Mouse (Mus musculus) gastrocnemius, postnatal 36 days (tissue): ENCODE measurements at regions not wholly inside any gene's neighbourhood (a gene's known extent, or its start where the extent isn't known, plus 50 kb on each side); places are given as distances from the start of the nearest gene placed in this dataset.
A peak's percentile ranks its signal among the peaks of the same experiment; 100 is the strongest.

ENCODE experiments used
- DNase-seq, 2 experiments: peaks; one replicate each; pipeline ENCODE4 v3.0.0; 2022
- intact Hi-C: fragments of 180-260 bp; cut with DNase I; formaldehyde crosslinking; loops from one replicate; pipeline ENCODE4 v1.15.1; 2025

DNA sequence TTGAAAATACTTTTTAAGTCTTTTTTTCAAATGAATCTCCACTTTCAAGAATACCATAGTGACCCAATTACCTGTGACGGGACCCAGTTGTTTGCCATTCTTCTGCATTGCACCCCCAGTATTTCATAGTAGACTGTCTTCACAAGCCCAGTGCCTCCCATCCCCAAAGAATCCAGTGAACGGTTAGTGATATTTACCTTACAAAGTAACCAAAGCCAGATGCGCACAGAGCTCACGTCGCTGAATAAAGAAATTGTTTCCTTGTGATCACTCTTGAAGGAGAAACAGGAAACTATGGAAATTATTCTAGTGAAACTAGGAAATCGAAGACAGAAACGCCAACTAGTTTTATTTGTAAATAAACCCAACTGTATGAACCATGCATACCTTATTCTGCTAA lies 91.4 kb upstream of the Ssbp2 start:
- no peak for DNase-seq
- intact Hi-C loops = loop anchor here (5.0 to 10.0 kb wide), 3 partner anchors 324 to 589 kb away; no protein-coding TSS in a partner anchor

DNA sequence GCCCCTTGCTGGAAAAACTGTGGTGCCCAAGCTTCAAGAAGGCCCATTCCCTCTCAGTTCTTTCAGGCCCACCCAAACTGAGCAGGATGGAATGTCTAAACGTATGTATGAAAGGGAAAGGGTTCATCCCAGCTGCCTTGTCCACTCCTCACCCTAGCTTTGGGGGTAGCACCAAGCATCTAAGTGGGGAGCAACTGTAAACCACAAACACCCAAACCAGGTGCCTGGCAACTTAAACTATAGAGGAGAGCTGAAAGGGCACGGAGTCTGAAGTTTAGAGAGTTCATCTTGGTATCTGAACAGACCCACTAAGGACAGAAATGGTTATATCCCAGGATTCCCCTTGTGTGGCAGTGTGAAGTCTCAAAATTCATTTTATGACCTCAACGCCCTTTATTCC lies 90.1 kb upstream of the Ssbp2 start:
- no peak for DNase-seq
- intact Hi-C loops = loop anchor here (5.0 kb wide), 1 partner anchor 267 kb away; no protein-coding TSS in a partner anchor

DNA sequence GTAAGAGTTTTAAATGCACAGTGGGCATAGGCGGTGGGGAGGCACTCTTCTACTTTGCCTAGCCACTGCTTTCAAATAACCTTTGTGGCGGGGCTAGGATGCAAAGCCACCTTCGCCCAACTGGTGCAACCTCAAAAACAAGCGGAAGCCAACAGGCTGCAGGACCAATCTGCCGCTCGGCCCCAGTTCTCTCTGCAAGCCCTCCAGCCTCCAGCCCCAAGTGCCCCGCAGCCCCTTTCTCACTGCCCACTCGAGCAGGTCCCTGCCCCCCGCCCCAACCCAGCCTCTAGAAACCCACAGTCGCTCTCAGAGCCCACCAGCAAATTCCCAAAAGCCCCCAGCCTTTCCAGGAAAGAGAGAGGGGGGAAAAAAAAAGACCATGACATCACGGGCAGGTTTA lies 89.6 kb upstream of the Ssbp2 start:
- intact Hi-C loops = loop anchor here (5.0 kb wide), 1 partner anchor 267 kb away; no protein-coding TSS in a partner anchor
- DNase-seq = peak; percentile 33 to 50

DNA sequence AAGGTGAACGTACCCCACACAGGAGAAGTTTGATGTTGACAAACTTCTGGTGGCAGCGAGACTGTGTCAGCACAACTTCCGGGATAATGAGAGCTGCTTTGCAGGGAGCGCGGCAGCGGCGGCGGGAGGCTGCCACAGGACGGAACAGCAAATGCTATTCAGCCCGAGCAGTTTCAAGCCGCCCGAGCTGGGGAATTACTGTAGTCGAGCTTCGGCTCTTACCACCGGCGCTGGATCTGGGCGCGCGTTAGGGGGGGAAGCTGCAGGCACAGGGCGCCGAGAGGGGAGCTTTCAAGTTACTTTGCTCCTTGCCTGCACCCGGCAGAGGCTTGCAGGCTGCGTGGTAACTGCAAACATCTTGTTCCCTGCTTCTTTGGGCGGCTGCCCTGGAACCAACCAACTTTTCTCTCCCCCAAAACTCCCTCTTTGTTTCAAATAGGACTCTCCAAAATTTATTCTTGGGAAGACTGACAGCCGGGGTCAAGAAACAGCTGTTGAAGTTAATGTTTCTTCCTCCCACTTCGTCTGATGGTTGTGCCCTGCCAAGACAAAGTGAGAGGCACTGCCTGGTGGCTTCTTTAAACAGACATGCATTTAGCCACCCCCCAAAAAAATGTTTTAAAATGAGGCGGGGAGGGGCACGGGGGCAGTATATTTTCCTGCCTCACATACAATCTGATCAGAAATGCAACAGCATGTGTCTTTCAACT lies 89.0 kb upstream of the Ssbp2 start:
- intact Hi-C loops = loop anchor here (1.0 to 5.0 kb wide), 2 partner anchors 89 to 266 kb away; partner anchors contain the start of gene Ssbp2

DNA sequence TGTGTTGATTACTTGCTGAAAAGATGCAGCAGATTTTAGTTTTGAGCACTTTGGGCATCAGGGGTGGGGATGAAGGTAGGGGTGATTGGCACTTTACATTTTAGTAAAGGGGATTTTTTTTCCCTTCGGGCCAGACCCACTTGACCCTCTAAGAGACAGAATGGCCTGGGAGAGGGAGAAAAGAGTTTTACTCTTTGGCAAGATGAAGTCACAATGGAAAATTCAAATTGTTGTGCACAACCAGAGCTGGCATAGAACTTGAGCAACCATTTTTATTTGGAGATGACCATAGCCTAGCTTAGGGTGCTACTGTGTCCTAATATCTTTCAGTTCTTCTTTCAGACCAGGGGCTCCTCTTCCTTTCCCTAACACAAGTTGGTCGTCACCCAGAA lies 88.5 kb upstream of the Ssbp2 start:
- intact Hi-C loops = loop anchor here (1.0 to 5.0 kb wide), 2 partner anchors 89 to 266 kb away; partner anchors contain the start of gene Ssbp2
- no peak for DNase-seq

More for the DNA sequence above, 89.0 kb upstream of the Ssbp2 start:
- DNase-seq = peak; percentile 93 to 96

DNA sequence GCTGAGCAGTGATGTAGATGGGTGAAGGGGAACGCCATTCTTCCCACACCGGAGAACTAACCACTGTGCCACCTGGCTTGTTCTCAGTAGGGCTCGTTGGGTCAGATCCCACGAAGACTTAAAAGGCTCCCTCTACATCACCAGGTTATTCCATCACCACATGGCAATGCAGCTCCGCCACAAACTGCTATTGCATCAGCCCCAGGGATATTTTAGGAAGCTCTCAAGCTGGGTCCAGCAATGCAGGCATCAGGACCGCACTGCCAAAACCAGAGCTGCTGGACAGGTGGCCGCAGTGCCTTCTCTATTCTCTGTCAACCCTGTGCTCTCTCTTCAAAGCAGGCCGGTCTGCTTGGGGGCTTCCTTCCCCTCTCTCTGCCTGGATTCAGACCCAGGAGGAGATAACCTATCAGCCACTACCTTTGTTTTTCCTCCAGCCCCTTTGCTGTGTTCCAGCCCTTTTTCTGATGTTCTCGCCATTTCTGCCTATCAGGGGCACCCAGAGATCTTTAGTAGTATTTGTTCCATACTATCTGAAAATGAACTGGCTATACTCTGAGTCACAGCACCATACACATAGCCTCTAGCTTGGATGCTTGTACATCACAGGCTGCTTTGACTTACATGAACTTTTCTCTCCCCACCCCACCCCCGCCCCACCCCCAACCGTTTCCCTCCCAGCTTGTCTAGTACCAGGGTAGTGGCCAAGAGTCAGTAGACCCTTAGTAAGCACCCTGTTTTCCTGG lies 87.8 kb upstream of the Ssbp2 start:
- DNase-seq = peak; percentile 29 to 38

DNA sequence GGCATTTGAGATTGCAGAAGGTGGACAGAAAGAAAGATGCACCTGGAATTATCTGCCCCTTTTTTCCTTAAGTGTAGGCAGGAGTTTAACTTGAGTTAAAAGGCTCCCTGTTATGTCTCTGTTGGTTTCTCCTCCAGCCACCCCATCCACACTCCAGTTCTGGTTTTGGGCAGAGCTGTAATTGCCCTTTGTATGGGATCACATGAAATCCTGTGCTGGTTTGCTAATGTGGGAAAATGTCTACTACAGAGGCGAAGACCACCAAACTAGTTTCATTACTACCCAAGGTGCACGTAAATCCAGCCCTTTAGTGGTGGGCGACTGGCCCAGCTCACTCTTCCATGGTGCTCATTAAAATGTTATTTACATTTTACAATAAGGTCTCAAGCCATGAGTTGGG lies 85.9 kb upstream of the Ssbp2 start:
- DNase-seq = peak; percentile 15 to 44
- intact Hi-C loops = loop anchor here (5.0 kb wide), 1 partner anchor 263 kb away; no protein-coding TSS in a partner anchor

More for the DNA sequence above, 87.8 kb upstream of the Ssbp2 start:
- intact Hi-C loops = loop anchor here (5.0 kb wide), 1 partner anchor 265 kb away; no protein-coding TSS in a partner anchor

DNA sequence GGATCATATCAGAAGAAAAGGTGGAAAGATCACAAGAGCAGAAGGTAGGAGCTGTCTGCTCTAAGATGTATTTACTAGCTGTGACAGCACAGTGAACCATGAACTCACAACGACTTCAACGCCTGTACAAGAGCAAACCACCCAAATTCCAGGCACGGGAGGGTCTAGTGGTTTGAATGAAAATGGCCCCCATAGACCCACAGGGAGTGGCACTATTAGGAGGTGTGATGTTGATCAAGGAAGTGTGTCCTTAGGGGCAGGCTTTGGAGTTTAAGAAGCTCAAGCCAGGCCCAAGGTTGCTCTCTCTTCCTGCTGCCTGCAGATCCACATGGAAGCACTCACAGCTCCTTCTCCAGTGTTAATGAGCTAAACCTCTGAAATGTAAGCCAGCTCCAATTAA lies 83.5 kb upstream of the Ssbp2 start:
- intact Hi-C loops = no loop called here
- DNase-seq = no peak

DNA sequence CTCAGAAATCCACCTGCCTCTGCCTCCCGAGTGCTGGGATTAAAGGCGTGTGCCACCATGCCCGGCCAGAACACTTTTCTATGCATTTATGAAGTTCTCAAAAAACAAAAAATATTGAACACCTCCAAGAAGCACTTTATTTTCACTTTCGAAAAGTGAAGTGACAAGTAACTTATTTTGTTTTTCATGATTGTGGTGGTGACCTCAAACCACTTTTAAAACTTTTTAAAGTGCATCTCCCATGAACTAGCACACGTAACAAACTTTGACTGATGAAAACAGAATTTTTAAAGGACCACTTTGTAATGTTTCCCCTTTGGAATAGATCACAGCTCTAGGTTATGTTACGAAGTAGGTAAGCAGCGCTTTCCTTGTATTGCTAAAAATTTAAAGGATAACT lies 82.7 kb upstream of the Ssbp2 start:
- intact Hi-C loops = no loop called here
- DNase-seq = no peak

DNA sequence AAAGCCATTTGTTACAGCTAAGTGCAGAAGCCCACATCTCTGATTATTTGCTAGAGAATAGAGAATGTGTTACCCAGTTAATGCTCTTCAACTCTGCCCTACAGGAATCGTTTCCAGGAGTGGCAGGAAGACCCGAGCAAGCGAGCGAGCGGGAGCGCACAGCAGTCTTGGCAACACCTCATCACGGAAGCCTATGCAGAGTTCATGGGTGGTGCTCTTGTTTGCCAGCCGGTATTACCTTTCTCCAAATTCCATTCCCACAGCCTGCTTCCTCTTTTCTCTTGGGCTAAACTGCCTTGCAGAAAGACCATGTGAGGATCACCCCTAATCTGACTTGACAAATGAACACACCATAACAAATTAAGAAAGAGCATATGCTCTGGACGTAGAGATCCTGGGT lies 82.1 kb upstream of the Ssbp2 start:
- intact Hi-C loops = no loop called here
- DNase-seq = no peak

DNA sequence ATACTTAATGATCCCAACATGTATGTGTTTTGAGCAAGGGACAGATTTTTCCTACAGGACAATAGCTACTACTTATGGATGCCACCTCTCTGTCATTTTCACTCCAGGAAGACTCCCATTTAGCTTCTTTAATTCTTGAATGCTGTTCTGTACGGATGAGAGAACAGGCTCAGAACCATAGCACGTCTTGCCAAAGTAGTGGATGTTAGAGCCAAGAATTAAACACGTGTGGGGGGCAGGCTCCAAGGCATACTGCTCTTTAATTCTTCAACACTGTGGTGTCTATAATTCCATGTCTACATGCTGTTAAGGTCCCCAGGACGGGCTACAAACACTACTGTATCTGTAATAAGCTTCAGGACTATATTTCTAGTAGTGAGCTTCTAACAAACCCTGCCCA lies 74.7 kb upstream of the Ssbp2 start:
- intact Hi-C loops = no loop called here

DNA sequence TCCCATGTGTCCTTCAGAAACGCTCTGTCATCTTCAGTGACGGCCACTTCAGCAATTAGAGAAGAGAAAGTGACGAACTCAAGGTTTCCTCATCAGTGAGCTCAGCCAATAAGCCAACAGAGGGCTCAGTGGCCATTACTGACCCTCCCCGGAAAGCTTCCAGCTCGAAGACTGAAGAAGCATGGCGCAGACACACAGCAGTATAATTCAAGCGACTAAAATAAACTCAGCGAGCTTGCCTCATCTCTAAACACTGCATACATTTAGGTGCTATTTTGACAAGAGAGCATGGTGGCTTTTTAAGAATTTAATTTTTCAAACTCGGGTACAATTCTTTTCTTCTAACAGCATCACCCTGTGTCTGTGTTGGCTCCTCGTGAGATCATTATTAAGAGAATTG lies 72.2 kb upstream of the Ssbp2 start:
- no peak for DNase-seq
- intact Hi-C loops = no loop called here

More for the DNA sequence above, 74.7 kb upstream of the Ssbp2 start:
- no peak for DNase-seq

DNA sequence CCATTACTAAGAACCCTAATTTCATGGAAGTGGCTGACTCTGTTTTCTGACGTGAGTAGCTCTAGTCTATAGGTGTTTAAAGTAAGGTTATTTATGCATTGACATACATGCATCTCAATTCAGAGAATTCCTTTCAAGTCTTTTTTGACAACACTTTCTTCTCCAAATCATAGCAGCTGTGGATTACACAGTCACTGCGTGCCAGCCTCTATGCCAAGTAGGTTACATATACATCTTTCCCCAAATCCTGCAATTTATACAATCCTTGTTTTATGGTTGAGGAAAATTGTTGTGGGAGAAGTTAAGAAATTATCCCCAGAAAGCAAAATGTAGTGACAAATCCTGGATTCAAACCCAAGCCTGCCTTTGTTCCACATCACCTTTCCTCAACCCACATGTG lies 56.5 kb upstream of the Ssbp2 start:
- intact Hi-C loops = no loop called here
- no peak for DNase-seq

DNA sequence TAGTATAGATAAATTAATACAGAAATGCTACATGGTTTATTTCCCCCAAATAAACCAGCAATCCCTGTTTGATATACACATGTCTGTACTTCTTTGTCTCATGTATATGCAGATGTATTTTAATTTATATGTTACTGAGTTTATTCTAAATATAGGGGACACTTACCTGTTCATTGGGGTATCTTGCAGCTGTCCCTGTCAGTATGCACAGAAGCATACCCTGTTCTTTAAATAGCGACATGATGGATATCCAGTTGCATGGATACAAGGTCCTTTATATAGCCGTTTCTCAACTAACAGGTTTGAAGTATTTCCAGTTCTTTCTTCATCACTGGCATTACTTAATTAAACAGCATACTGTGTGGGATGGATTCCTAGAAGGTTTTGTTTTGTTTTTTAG lies 55.1 kb upstream of the Ssbp2 start:
- intact Hi-C loops = no loop called here
- DNase-seq = no peak

DNA sequence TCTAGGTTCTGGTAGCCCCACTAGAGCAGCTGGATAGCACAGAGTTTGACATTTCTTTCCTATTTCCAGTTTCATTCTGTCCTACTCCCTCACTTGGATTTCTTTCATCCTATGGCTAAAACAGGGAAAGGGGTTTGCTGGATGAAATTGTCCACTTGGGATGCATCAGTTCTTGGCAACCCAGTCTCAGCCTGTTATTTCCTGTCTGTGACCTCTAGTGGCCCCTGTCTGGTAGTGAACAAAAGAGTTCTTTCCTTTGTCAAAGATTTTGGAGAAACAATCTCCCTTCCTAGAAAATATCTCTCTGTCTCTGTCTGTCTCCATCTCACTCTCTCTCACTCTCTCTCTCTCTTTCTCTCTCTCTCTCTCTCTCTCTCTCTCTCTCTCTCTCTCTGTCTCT lies 50.0 kb upstream of the Ssbp2 start:
- no peak for DNase-seq
- intact Hi-C loops = no loop called here
